Mouse (Mus musculus): ENCODE measurements around the gene Zfp426. TPM values are rescaled to one million over a fixed set of nuclear protein-coding genes. Genes with fewer than 3 reads are reported as not detected.

Zfp426 gene
- polyA plus RNA-seq, 1 experiment = 5.1 TPM

DNA sequence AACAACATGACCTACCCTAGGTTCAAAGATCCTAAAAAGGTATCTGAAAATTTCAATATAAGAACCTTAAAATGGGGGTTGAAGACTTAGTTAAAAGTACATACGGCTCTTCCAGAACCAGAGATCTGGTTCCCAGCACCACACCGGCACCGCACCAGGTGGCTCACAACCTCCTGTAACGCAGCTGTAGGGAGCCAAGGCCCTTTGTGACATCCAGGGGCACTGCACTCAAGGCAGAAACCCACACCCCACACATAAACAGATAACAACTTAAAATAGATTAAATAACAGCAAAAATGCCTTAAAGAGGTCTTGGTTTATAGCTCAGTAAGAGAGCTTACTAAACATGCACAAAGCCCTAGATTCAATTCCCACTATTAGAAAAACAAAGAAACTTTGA lies 27.4 kb upstream of the Zfp426 start:
- H3K79me3 ChIP-seq (ENCODE audit: low read depth) = peaks cover 54% of the 10 kb centered on the region
- peaks cover 63% of the 10 kb centered on the region for H3K79me2 ChIP-seq (ENCODE audit: control insufficient read depth, insufficient read depth)
- no peak overlapping the region for H3ac ChIP-seq (ENCODE audit: control insufficient read depth, insufficient read length, low read depth)
- peak overlapping the region; percentile 56 for H3K4me3 ChIP-seq (ENCODE audit: insufficient read depth, poor library complexity, severe bottlenecking)
- TF ChIP-seq FOSL1 (IDR thresholded peaks at IDR 0.05; ENCODE audit: insufficient read depth, low read length, poor library complexity, severe bottlenecking) (no peak), MAX (IDR thresholded peaks at IDR 0.05) (no peak), CEBPB (IDR thresholded peaks at IDR 0.05; ENCODE audit: low read depth) (no peak), CTCF (IDR thresholded peaks at IDR 0.05; ENCODE audit: control insufficient read depth, insufficient read depth, insufficient read length) (no peak), USF1 (IDR thresholded peaks at IDR 0.05; ENCODE audit: low read depth) (no peak), MYOG (IDR thresholded peaks at IDR 0.05; ENCODE audit: control insufficient read depth, extremely low read depth, insufficient read length) (no peak)
- peaks cover 40% of the 10 kb centered on the region for H3K36me3 ChIP-seq (ENCODE audit: control insufficient read depth, insufficient read depth)
- no peaks in the 10 kb centered on the region for H3K27me3 ChIP-seq (ENCODE audit: control insufficient read depth, insufficient read depth, insufficient read length)

DNA sequence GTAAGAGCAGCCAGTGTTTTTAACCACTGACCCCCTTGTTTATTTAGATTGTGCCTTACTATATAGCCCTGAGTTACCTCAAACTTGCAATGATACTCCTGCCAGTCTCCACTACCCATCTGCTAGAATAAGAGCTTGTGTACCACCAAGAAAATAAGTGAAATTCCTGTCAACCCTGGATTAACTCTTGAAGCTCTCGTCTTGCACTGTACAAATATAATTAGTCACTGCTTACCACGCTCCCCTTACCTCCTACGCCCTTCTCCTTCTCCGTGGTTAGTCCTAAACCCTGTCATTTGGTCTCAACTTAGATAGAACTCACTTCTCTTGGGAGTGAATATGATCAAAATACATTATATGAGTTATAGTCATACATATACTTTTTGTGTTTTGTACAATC lies 26.2 kb upstream of the Zfp426 start:
- Histone ChIP-seq H3K79me3 (ENCODE audit: low read depth) (peaks cover 64% of the 10 kb centered on the region), H3K27me3 (ENCODE audit: control insufficient read depth, insufficient read depth, insufficient read length) (no peaks in the 10 kb centered on the region), H3ac (ENCODE audit: control insufficient read depth, insufficient read length, low read depth) (no peak overlapping the region), H3K36me3 (ENCODE audit: control insufficient read depth, insufficient read depth) (peaks cover 52% of the 10 kb centered on the region), H3K79me2 (ENCODE audit: control insufficient read depth, insufficient read depth) (peaks cover 75% of the 10 kb centered on the region), H3K4me3 (ENCODE audit: insufficient read depth, poor library complexity, severe bottlenecking) (no peak overlapping the region)
- TF ChIP-seq USF1 (IDR thresholded peaks at IDR 0.05; ENCODE audit: low read depth) = no peak

DNA sequence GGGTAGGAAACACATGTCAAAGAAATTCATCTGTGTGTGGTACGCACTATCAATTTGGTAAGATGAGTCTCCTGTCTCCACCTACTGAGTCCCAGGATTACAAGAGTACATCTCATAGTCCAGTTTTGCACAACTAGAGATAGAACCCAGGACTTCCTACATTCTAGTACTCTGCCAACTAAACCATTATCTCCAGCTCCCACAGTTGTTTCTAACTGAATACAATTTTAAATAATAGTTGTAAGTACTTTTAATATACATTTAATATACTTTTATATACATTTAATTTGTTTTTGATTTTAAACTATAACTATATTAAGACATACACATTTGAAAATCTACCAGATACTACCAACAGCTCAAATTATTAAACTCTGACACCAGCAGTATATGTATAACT lies 25.2 kb upstream of the Zfp426 start:
- H3K36me3 ChIP-seq (ENCODE audit: control insufficient read depth, insufficient read depth) = peaks cover 56% of the 10 kb centered on the region
- no peak overlapping the region for H3ac ChIP-seq (ENCODE audit: control insufficient read depth, insufficient read length, low read depth)
- peaks cover 73% of the 10 kb centered on the region for H3K79me3 ChIP-seq (ENCODE audit: low read depth)
- peaks cover 85% of the 10 kb centered on the region for H3K79me2 ChIP-seq (ENCODE audit: control insufficient read depth, insufficient read depth)
- no peak overlapping the region for H3K4me3 ChIP-seq (ENCODE audit: insufficient read depth, poor library complexity, severe bottlenecking)
- TF ChIP-seq MYOD1 (IDR thresholded peaks at IDR 0.05; ENCODE audit: control insufficient read depth, insufficient read length, low read depth) (no peak), FOSL1 (IDR thresholded peaks at IDR 0.05; ENCODE audit: insufficient read depth, low read length, poor library complexity, severe bottlenecking) (no peak)
- H3K27me3 ChIP-seq (ENCODE audit: control insufficient read depth, insufficient read depth, insufficient read length) = no peaks in the 10 kb centered on the region

DNA sequence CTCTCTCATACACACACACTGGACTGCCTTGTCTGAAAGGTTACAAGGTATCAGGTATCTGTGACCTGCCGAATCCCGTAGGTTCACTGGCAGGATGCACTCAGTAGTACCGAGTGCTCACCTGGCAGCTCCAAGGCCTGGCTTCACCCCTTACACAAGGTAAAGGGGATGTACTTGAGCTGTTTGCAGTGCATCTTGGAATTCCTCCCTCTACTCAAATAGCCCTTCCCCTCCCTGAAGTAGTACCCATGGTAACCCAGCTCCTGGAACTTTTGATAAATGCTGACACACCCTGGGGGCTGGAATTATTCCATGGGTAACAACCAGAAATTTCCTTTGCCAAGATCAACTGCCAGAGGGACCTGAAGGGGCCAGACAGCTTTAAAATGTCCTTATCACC lies 21.5 kb upstream of the Zfp426 start:
- Histone ChIP-seq H3K27me3 (ENCODE audit: control insufficient read depth, insufficient read depth, insufficient read length) (no peaks in the 10 kb centered on the region), H3K36me3 (ENCODE audit: control insufficient read depth, insufficient read depth) (peaks cover 68% of the 10 kb centered on the region), H3K4me3 (ENCODE audit: insufficient read depth, poor library complexity, severe bottlenecking) (no peak overlapping the region), H3K79me2 (ENCODE audit: control insufficient read depth, insufficient read depth) (peaks cover 100% of the 10 kb centered on the region), H3K79me3 (ENCODE audit: low read depth) (peaks cover 84% of the 10 kb centered on the region), H3ac (ENCODE audit: control insufficient read depth, insufficient read length, low read depth) (no peak overlapping the region)
- TF ChIP-seq CTCF (IDR thresholded peaks at IDR 0.05; ENCODE audit: control insufficient read depth, insufficient read depth, insufficient read length) (no peak), USF1 (IDR thresholded peaks at IDR 0.05; ENCODE audit: low read depth) (no peak), FOSL1 (IDR thresholded peaks at IDR 0.05; ENCODE audit: insufficient read depth, low read length, poor library complexity, severe bottlenecking) (no peak), CEBPB (IDR thresholded peaks at IDR 0.05; ENCODE audit: low read depth) (no peak), MYOG (IDR thresholded peaks at IDR 0.05; ENCODE audit: control insufficient read depth, extremely low read depth, insufficient read length) (no peak), MAX (IDR thresholded peaks at IDR 0.05) (no peak), MYOD1 (IDR thresholded peaks at IDR 0.05; ENCODE audit: control insufficient read depth, insufficient read length, low read depth) (no peak)

DNA sequence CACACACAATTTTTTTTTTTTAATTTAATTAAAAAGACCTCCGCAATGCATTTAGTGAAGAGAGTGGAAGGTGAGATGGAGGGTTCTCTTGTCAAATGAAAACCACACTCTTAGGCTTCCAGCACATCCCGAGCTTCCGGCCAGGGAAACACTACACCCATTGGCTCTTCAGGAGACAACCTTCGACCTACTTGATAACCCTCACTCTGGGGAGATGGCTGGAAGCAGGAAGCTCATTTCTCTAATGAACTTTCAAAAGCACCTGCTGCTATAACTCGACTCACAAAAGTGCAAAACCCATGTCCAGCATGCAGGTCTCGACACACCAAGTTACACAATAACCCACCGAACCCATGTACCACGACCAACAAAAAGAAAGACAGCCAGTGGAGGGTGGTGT lies 20.2 kb upstream of the Zfp426 start:
- no peak overlapping the region for H3ac ChIP-seq (ENCODE audit: control insufficient read depth, insufficient read length, low read depth)
- H3K27me3 ChIP-seq (ENCODE audit: control insufficient read depth, insufficient read depth, insufficient read length) = no peaks in the 10 kb centered on the region
- peaks cover 59% of the 10 kb centered on the region for H3K36me3 ChIP-seq (ENCODE audit: control insufficient read depth, insufficient read depth)
- peaks cover 99% of the 10 kb centered on the region for H3K79me2 ChIP-seq (ENCODE audit: control insufficient read depth, insufficient read depth)
- H3K79me3 ChIP-seq (ENCODE audit: low read depth) = peaks cover 77% of the 10 kb centered on the region
- TF ChIP-seq MYOD1 (IDR thresholded peaks at IDR 0.05; ENCODE audit: control insufficient read depth, insufficient read length, low read depth) = no peak
- TF ChIP-seq CEBPB (IDR thresholded peaks at IDR 0.05; ENCODE audit: low read depth) = no peak
- TF ChIP-seq MYOG (IDR thresholded peaks at IDR 0.05; ENCODE audit: control insufficient read depth, extremely low read depth, insufficient read length) = no peak
- TF ChIP-seq MAX (IDR thresholded peaks at IDR 0.05) = no peak
- TF ChIP-seq CTCF (IDR thresholded peaks at IDR 0.05; ENCODE audit: control insufficient read depth, insufficient read depth, insufficient read length) = no peak
- TF ChIP-seq USF1 (IDR thresholded peaks at IDR 0.05; ENCODE audit: low read depth) = no peak
- no peak for TF ChIP-seq FOSL1 (IDR thresholded peaks at IDR 0.05; ENCODE audit: insufficient read depth, low read length, poor library complexity, severe bottlenecking)
- no peak overlapping the region for H3K4me3 ChIP-seq (ENCODE audit: insufficient read depth, poor library complexity, severe bottlenecking)

DNA sequence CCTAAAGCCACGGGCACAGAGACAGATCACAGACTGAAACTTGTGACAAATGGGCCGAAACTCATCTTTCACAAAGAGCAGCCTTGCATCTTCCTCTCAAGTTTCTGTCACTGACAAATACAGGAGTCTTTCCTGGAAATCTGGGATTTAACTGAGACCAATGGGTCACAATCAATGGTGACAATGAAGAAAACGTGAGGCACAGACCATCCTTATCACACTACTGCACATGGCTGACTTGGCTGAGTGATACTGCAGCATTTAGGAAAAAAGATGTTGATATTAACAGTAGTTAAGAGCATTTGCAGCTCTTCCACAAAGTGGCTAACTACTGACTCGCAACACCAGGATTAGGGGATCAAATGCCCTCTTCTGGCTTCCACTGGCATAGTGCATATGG lies 19.1 kb upstream of the Zfp426 start:
- H3K27me3 ChIP-seq (ENCODE audit: control insufficient read depth, insufficient read depth, insufficient read length) = no peaks in the 10 kb centered on the region
- TF ChIP-seq MYOG (IDR thresholded peaks at IDR 0.05; ENCODE audit: control insufficient read depth, extremely low read depth, insufficient read length) (no peak), USF1 (IDR thresholded peaks at IDR 0.05; ENCODE audit: low read depth) (no peak), FOSL1 (IDR thresholded peaks at IDR 0.05; ENCODE audit: insufficient read depth, low read length, poor library complexity, severe bottlenecking) (no peak), CTCF (IDR thresholded peaks at IDR 0.05; ENCODE audit: control insufficient read depth, insufficient read depth, insufficient read length) (no peak), CEBPB (IDR thresholded peaks at IDR 0.05; ENCODE audit: low read depth) (no peak), MAX (IDR thresholded peaks at IDR 0.05) (no peak), MYOD1 (IDR thresholded peaks at IDR 0.05; ENCODE audit: control insufficient read depth, insufficient read length, low read depth) (no peak)
- peaks cover 74% of the 10 kb centered on the region for H3K79me3 ChIP-seq (ENCODE audit: low read depth)
- H3K36me3 ChIP-seq (ENCODE audit: control insufficient read depth, insufficient read depth) = peaks cover 56% of the 10 kb centered on the region
- no peak overlapping the region for H3ac ChIP-seq (ENCODE audit: control insufficient read depth, insufficient read length, low read depth)
- H3K79me2 ChIP-seq (ENCODE audit: control insufficient read depth, insufficient read depth) = peaks cover 98% of the 10 kb centered on the region
- no peak overlapping the region for H3K4me3 ChIP-seq (ENCODE audit: insufficient read depth, poor library complexity, severe bottlenecking)

Measured in C2C12 (cell line).